Mouse (Mus musculus): ENCODE data around the gene Parp12. TPM values are rescaled to one million over a fixed set of nuclear protein-coding genes. Genes with fewer than 3 reads are reported as not detected.

Gene Parp12
- 5.8 and 8.6 TPM in 2 replicates for polyA plus RNA-seq (2015; fragmentation: Nextera tagmentation; extraction: Ambion mirVana)

GRCm38 (mm10) chr6:39117584-39118455, at the start of gene Parp12:
Parp12 (minus strand) TSS chr6:39118349.

Other genes starting within 250 kb of the Parp12 start
- gene Tbxas1, start 242.9 kb downstream of the Parp12 start, polyA plus RNA-seq (2015; fragmentation: Nextera tagmentation; extraction: Ambion mirVana), result 6.9 and 9.0 TPM in 2 replicates
- 16.2 and 16.8 TPM in 2 replicates for gene Hipk2, start 242.2 kb downstream of the Parp12 start, polyA plus RNA-seq (2015; fragmentation: Nextera tagmentation; extraction: Ambion mirVana)
- gene Kdm7a, start 88.4 kb upstream of the Parp12 start, polyA plus RNA-seq (2015; fragmentation: Nextera tagmentation; extraction: Ambion mirVana), result 10.1 and 11.4 TPM in 2 replicates

Data from spleen, postnatal 0 days (tissue).